Mouse (Mus musculus) kidney, embryonic 14.5 days (tissue): ENCODE results near the gene Gdf1. TPM values are rescaled to one million over a fixed set of nuclear protein-coding genes. Genes with fewer than 3 reads are reported as not detected.

Experiments
- ATAC-seq: fragments of 200-750 bp; cut with Nextera tagmentation; 2 replicates; pipeline ENCODE4 v1.8.0; 2017; ENCODE audit warnings: moderate number of reproducible peaks, mild to moderate bottlenecking, moderate TSS enrichment, moderate library complexity; ENCODE audit not compliant: low FRiP score, low TSS enrichment
- H3K27ac ChIP-seq: fragments of 300-500 bp; sonication (generic); 2 replicates; pipeline ENCODE4 v1.5.1; 2014; ENCODE audit warnings: low read depth, mild to moderate bottlenecking, low read length, moderate library complexity, mixed read lengths
- H3K27me3 ChIP-seq: fragments of 300-500 bp; sonication (generic); 2 replicates; pipeline ENCODE4 v1.6.1; 2014; ENCODE audit warnings: mild to moderate bottlenecking, low read length; ENCODE audit not compliant: control insufficient read depth, insufficient read depth
- H3K36me3 ChIP-seq: fragments of 300-500 bp; sonication (generic); 2 replicates; pipeline ENCODE4 v1.6.1; 2014; ENCODE audit warnings: low read length, mixed read lengths; ENCODE audit not compliant: control insufficient read depth, insufficient read depth
- H3K4me1 ChIP-seq: fragments of 300-500 bp; sonication (generic); 2 replicates; pipeline ENCODE4 v1.6.1; 2014; ENCODE audit warnings: low read length, mixed read lengths; ENCODE audit not compliant: control insufficient read depth, insufficient read depth
- H3K4me2 ChIP-seq: fragments of 300-500 bp; sonication (generic); replicated peaks from 2 replicates; pipeline ENCODE4 v1.6.1; 2014; ENCODE audit warnings: low read depth, mild to moderate bottlenecking, low read length
- H3K4me3 ChIP-seq: fragments of 300-500 bp; sonication (generic); 2 replicates; pipeline ENCODE4 v1.5.1; 2014; ENCODE audit warnings: mild to moderate bottlenecking, low read length
- H3K9ac ChIP-seq: fragments of 300-500 bp; sonication (generic); 2 replicates; pipeline ENCODE4 v1.6.1; 2014; ENCODE audit warnings: low read depth, mild to moderate bottlenecking, low read length, moderate library complexity
- H3K9me3 ChIP-seq: fragments of 300-500 bp; sonication (generic); 2 replicates; pipeline ENCODE4 v1.6.1; 2016; ENCODE audit warnings: low read length; ENCODE audit not compliant: control insufficient read depth
- WGBS: fragments of 180-500 bp; shearing (Covaris S2); extraction: QIAGEN DNeasy Blood & Tissue Kit; methylation state at CpG from one replicate; pipeline ENCODE4 v1.1.7; 2014; 5-methylcytosine and 5-hydroxymethylcytosine counted together
- polyA plus RNA-seq: library from polyadenylated mRNA; unstranded; fragments of >200 nt; fragmentation: Nextera tagmentation; extraction: Ambion mirVana; gene quantifications from 2 replicates; pipeline ENCODE4 v1.2.1, GENCODE M21; 2014

Gdf1 gene
- polyA plus RNA-seq, 1 experiment from 2014 or later, result 7.6 TPM

GRCm38 (mm10) chr8:70352657-70353151, 23.1 kb downstream of the Gdf1 start:
- Histone ChIP-seq H3K27me3 (no peaks in the 10 kb centered on the region), H3K9me3 (no peaks in the 10 kb centered on the region), H3K27ac (peak overlapping the region; percentile 78), H3K9ac (peak overlapping the region; percentile 99), H3K4me2 (peak overlapping the region; percentile 98), H3K4me3 (peak overlapping the region; percentile 96), H3K4me1 (peaks cover 32% of the 10 kb centered on the region), H3K36me3 (peaks cover 24% of the 10 kb centered on the region)
- ATAC-seq, result peak; percentile 37
- under 1% methylated on average over 63 of the region's 64 CpGs for WGBS

GRCm38 (mm10) chr8:70353194-70353817, 23.7 kb downstream of the Gdf1 start, which contains the start of gene Upf1:
Gene Upf1, minus strand, starts transcription at chr8:70353278.
- Histone ChIP-seq H3K4me3 (peak within 1 kb of the TSS; percentile 96), H3K9me3 (no peaks in the 10 kb centered on the region), H3K27me3 (no peaks in the 10 kb centered on the region), H3K4me1 (peaks cover 32% of the 10 kb centered on the region), H3K4me2 (peak within 1 kb of the TSS; percentile 98), H3K36me3 (peaks cover 21% of the 10 kb centered on the region), H3K27ac (peak within 1 kb of the TSS; percentile 78), H3K9ac (peak within 1 kb of the TSS; percentile 99)
- ATAC-seq, result peak; percentile 93
- WGBS, result under 1% methylated on average over 69 of the region's 69 CpGs

GRCm38 (mm10) chr8:70354004-70354403, 24.4 kb downstream of the Gdf1 start:
- H3K4me2 ChIP-seq, result peak overlapping the region; percentile 72
- WGBS, result 56% methylated on average over 4 of the region's 4 CpGs
- H3K36me3 ChIP-seq, result peaks cover 14% of the 10 kb centered on the region
- H3K4me3 ChIP-seq, result peak overlapping the region; percentile 96
- ATAC-seq, result peak; percentile 7
- H3K27me3 ChIP-seq, result no peaks in the 10 kb centered on the region
- peaks cover 32% of the 10 kb centered on the region for H3K4me1 ChIP-seq
- H3K27ac ChIP-seq, result no peak overlapping the region
- peak overlapping the region; percentile 62; the same call in 1 of the 2 replicates for H3K9ac ChIP-seq
- no peaks in the 10 kb centered on the region for H3K9me3 ChIP-seq

- H3K27me3 ChIP-seq, result no peaks in the 10 kb centered on the region
- no peaks in the 10 kb centered on the region for H3K36me3 ChIP-seq
- H3K4me2 ChIP-seq, result no peak overlapping the region
- peaks cover 19% of the 10 kb centered on the region for H3K4me1 ChIP-seq
- no peaks in the 10 kb centered on the region for H3K9me3 ChIP-seq
- ATAC-seq, result no peak
- no peak overlapping the region for H3K9ac ChIP-seq
- 90% methylated on average over 1 of the region's 1 CpGs for WGBS
- H3K27ac ChIP-seq, result no peak overlapping the region
- H3K4me3 ChIP-seq, result no peak overlapping the region
Observed at GRCm38 (mm10) chr8:70356111-70356510, 26.5 kb downstream of the Gdf1 start.

GRCm38 (mm10) chr8:70359411-70359810, 29.8 kb downstream of the Gdf1 start:
- ATAC-seq, result no peak
- Histone ChIP-seq H3K9ac (no peak overlapping the region), H3K27ac (no peak overlapping the region), H3K27me3 (no peaks in the 10 kb centered on the region), H3K4me2 (no peak overlapping the region), H3K36me3 (no peaks in the 10 kb centered on the region), H3K9me3 (no peaks in the 10 kb centered on the region), H3K4me1 (no peaks in the 10 kb centered on the region), H3K4me3 (no peak overlapping the region)
- 18% methylated on average over 3 of the region's 3 CpGs for WGBS

GRCm38 (mm10) chr8:70360769-70361168, 31.2 kb downstream of the Gdf1 start:
- H3K4me1 ChIP-seq, result no peaks in the 10 kb centered on the region
- H3K36me3 ChIP-seq, result no peaks in the 10 kb centered on the region
- H3K9ac ChIP-seq, result no peak overlapping the region
- no peak overlapping the region for H3K4me2 ChIP-seq
- H3K9me3 ChIP-seq, result no peaks in the 10 kb centered on the region
- WGBS, result 56% methylated on average over 4 of the region's 4 CpGs
- H3K27ac ChIP-seq, result no peak overlapping the region
- H3K27me3 ChIP-seq, result no peaks in the 10 kb centered on the region
- H3K4me3 ChIP-seq, result no peak overlapping the region
- no peak for ATAC-seq

GRCm38 (mm10) chr8:70361484-70362032, 31.9 kb downstream of the Gdf1 start:
- no peaks in the 10 kb centered on the region for H3K4me1 ChIP-seq
- H3K36me3 ChIP-seq, result no peaks in the 10 kb centered on the region
- WGBS, result 76% methylated on average over 10 of the region's 10 CpGs
- ATAC-seq, result no peak
- H3K4me2 ChIP-seq, result no peak overlapping the region
- no peaks in the 10 kb centered on the region for H3K27me3 ChIP-seq
- no peak overlapping the region for H3K27ac ChIP-seq
- no peak overlapping the region for H3K9ac ChIP-seq
- no peaks in the 10 kb centered on the region for H3K9me3 ChIP-seq
- no peak overlapping the region for H3K4me3 ChIP-seq

- 41% methylated on average over 5 of the region's 5 CpGs for WGBS
Observed at GRCm38 (mm10) chr8:70364066-70364465, 34.4 kb downstream of the Gdf1 start.

GRCm38 (mm10) chr8:70366588-70366987, 37.0 kb downstream of the Gdf1 start:
- Histone ChIP-seq H3K4me1 (no peaks in the 10 kb centered on the region), H3K4me2 (no peak overlapping the region), H3K9me3 (no peaks in the 10 kb centered on the region), H3K9ac (peak overlapping the region; percentile 18; the same call in 1 of the 2 replicates), H3K27me3 (peaks cover 2% of the 10 kb centered on the region; the same call in 1 of the 2 replicates), H3K36me3 (no peaks in the 10 kb centered on the region), H3K27ac (no peak overlapping the region), H3K4me3 (no peak overlapping the region)
- ATAC-seq, result no peak
- WGBS, result 71% methylated on average over 5 of the region's 5 CpGs

More at GRCm38 (mm10) chr8:70364066-70364465, 34.4 kb downstream of the Gdf1 start:
- Histone ChIP-seq H3K4me1 (no peaks in the 10 kb centered on the region), H3K9me3 (no peaks in the 10 kb centered on the region), H3K27me3 (no peaks in the 10 kb centered on the region), H3K27ac (no peak overlapping the region), H3K9ac (no peak overlapping the region), H3K4me3 (no peak overlapping the region), H3K4me2 (no peak overlapping the region), H3K36me3 (no peaks in the 10 kb centered on the region)
- no peak for ATAC-seq
